Mouse (Mus musculus): Measurements from ENCODE around the gene Cachd1.

The Cachd1 gene

GRCm38 (mm10) chr4:100776043-100776870 lies at the start of gene Cachd1:
Gene Cachd1, plus strand, starts transcription at chr4:100776675.
- DNase-seq (ENCODE audit: low read depth, low spot score) = no peak

- DNase-seq (ENCODE audit: low read depth, low spot score) = no peak
Observed at GRCm38 (mm10) chr4:100728896-100729479, 47.5 kb upstream of the Cachd1 start.

GRCm38 (mm10) chr4:100735098-100735935 lies 41.2 kb upstream of the Cachd1 start:
- no peak for DNase-seq (ENCODE audit: low read depth, low spot score)

- no peak for DNase-seq (ENCODE audit: low read depth, low spot score)
Observed at GRCm38 (mm10) chr4:100735936-100736349, 40.5 kb upstream of the Cachd1 start.

GRCm38 (mm10) chr4:100743615-100744014 lies 32.9 kb upstream of the Cachd1 start:
- DNase-seq (ENCODE audit: low read depth, low spot score) = no peak

GRCm38 (mm10) chr4:100752278-100752677 lies 24.2 kb upstream of the Cachd1 start:
- no peak for DNase-seq (ENCODE audit: low read depth, low spot score)

- no peak for DNase-seq (ENCODE audit: low read depth, low spot score)
Observed at GRCm38 (mm10) chr4:100755632-100756031, 20.8 kb upstream of the Cachd1 start.

GRCm38 (mm10) chr4:100756499-100756898 lies 20.0 kb upstream of the Cachd1 start:
- DNase-seq (ENCODE audit: low read depth, low spot score) = no peak

- no peak for DNase-seq (ENCODE audit: low read depth, low spot score)
Observed at GRCm38 (mm10) chr4:100758265-100758898, 18.1 kb upstream of the Cachd1 start.

GRCm38 (mm10) chr4:100759603-100760002 lies 16.9 kb upstream of the Cachd1 start:
- DNase-seq (ENCODE audit: low read depth, low spot score) = no peak

- DNase-seq (ENCODE audit: low read depth, low spot score) = no peak
Observed at GRCm38 (mm10) chr4:100760416-100760815, 16.1 kb upstream of the Cachd1 start.

GRCm38 (mm10) chr4:100768606-100769005 lies 7.9 kb upstream of the Cachd1 start:
- no peak for DNase-seq (ENCODE audit: low read depth, low spot score)

- DNase-seq (ENCODE audit: low read depth, low spot score) = no peak
Observed at GRCm38 (mm10) chr4:100776871-100777375, 448 bp downstream of the Cachd1 start.

- no peak for DNase-seq (ENCODE audit: low read depth, low spot score)
Observed at GRCm38 (mm10) chr4:100777376-100778041, 1.0 kb downstream of the Cachd1 start.

GRCm38 (mm10) chr4:100778082-100778481 lies 1.6 kb downstream of the Cachd1 start:
- no peak for DNase-seq (ENCODE audit: low read depth, low spot score)

- DNase-seq (ENCODE audit: low read depth, low spot score) = no peak
Observed at GRCm38 (mm10) chr4:100779023-100779422, 2.5 kb downstream of the Cachd1 start.

- no peak for DNase-seq (ENCODE audit: low read depth, low spot score)
Observed at GRCm38 (mm10) chr4:100779695-100780094, 3.2 kb downstream of the Cachd1 start.

GRCm38 (mm10) chr4:100780911-100781310 lies 4.4 kb downstream of the Cachd1 start:
- DNase-seq (ENCODE audit: low read depth, low spot score) = no peak

GRCm38 (mm10) chr4:100782348-100782747 lies 5.9 kb downstream of the Cachd1 start:
- no peak for DNase-seq (ENCODE audit: low read depth, low spot score)

- DNase-seq (ENCODE audit: low read depth, low spot score) = no peak
Observed at GRCm38 (mm10) chr4:100782891-100783290, 6.4 kb downstream of the Cachd1 start.

- DNase-seq (ENCODE audit: low read depth, low spot score) = no peak
Observed at GRCm38 (mm10) chr4:100787201-100787600, 10.7 kb downstream of the Cachd1 start.

All from brain, embryonic 18.5 days (tissue).